Mouse (Mus musculus): ENCODE measurements around the gene Npdc1. TPM values are rescaled to one million over a fixed set of nuclear protein-coding genes. Genes with fewer than 3 reads are reported as not detected.

Gene Npdc1
- polyA plus RNA-seq, 1 experiment from 2014 or later, result 7.0 TPM

DNA sequence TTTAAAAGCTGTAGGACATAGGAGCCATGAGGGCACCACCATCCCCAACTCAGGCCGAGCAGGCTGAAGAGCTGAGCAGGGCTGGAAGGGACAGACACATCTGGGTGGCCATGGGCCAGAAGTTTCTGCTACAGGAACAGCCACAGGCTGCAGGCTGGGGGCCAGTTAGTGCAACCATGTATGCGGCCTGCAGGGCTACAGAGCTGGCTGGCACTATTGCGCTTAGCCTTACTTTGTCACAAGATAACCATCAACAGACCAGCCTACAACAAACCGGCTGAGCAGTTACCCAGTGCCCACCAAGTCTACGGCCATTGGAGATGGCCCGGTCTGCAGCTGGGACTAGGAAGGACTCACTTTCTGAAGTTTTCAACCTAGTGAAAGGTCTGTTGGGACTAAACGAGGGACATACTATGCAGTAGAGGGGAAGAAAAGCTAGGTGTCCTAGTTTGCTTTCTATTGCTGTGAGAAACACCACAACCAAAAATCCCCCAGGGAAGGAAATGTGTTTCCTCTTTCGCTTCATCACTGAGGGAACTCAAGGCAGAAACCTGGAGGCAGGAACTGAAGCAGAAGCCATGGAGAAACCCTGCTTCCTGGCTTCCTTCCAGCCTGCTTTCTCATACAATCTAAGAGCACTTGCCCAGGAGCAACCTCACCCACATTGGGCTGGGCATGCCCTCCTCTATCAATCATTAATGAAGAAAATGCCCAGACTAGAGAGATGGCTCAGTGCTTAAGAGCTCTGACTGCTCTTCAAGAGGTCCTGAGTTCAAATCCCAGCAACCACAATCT lies 51.9 kb downstream of the Npdc1 start:
- Histone ChIP-seq H3K4me3 (ENCODE audit: low read depth, low read length) (no peak overlapping the region), H3K36me3 (ENCODE audit: control insufficient read depth, insufficient read depth, low read length) (no peaks in the 10 kb centered on the region), H3K27ac (ENCODE audit: low read depth, low read length) (no peak overlapping the region), H3K4me1 (replicated peaks; ENCODE audit: control insufficient read depth, insufficient read depth, low read length) (no peaks in the 10 kb centered on the region), H3K4me2 (no peak overlapping the region), H3K9me3 (ENCODE audit: control insufficient read depth, low read length) (no peaks in the 10 kb centered on the region), H3K9ac (ENCODE audit: low read depth, low read length) (no peak overlapping the region), H3K27me3 (replicated peaks; ENCODE audit: control insufficient read depth, insufficient read depth, low read length) (no peaks in the 10 kb centered on the region)
- ATAC-seq (replicated peaks; ENCODE audit: low FRiP score), result no peak
- DNase-seq (ENCODE audit: low spot score), result no peak
- 71% methylated on average over 8 of the region's 8 CpGs for WGBS

DNA sequence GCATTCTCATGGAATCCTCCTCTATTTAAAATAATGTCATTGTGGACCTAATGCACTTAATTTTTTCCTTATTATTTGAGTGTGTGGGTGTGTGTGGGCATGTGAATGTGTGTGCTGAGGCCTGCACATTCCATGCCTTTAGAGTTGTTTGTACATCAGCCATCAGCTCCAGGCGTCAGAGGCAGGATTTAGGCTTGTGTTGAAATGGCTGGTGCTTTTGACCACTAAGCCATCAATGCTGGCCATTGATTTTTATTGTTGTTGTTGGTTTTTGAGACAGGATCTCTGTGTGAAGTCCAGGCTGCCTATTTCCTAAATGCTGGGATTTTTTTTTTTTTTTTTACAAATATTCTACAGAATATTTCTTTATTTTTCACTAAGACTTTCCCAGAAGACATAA lies 53.8 kb downstream of the Npdc1 start:
- H3K4me2 ChIP-seq, result no peak overlapping the region
- no peak overlapping the region for H3K9ac ChIP-seq (ENCODE audit: low read depth, low read length)
- DNase-seq (ENCODE audit: low spot score) (no peak), ATAC-seq (replicated peaks; ENCODE audit: low FRiP score) (no peak)
- H3K27ac ChIP-seq (ENCODE audit: low read depth, low read length), result no peak overlapping the region
- 47% methylated on average over 1 of the region's 1 CpGs for WGBS
- H3K4me3 ChIP-seq (ENCODE audit: low read depth, low read length), result no peak overlapping the region
- no peaks in the 10 kb centered on the region for H3K9me3 ChIP-seq (ENCODE audit: control insufficient read depth, low read length)
- H3K36me3 ChIP-seq (ENCODE audit: control insufficient read depth, insufficient read depth, low read length), result no peaks in the 10 kb centered on the region
- H3K27me3 ChIP-seq (replicated peaks; ENCODE audit: control insufficient read depth, insufficient read depth, low read length), result no peaks in the 10 kb centered on the region
- H3K4me1 ChIP-seq (replicated peaks; ENCODE audit: control insufficient read depth, insufficient read depth, low read length), result no peaks in the 10 kb centered on the region

DNA sequence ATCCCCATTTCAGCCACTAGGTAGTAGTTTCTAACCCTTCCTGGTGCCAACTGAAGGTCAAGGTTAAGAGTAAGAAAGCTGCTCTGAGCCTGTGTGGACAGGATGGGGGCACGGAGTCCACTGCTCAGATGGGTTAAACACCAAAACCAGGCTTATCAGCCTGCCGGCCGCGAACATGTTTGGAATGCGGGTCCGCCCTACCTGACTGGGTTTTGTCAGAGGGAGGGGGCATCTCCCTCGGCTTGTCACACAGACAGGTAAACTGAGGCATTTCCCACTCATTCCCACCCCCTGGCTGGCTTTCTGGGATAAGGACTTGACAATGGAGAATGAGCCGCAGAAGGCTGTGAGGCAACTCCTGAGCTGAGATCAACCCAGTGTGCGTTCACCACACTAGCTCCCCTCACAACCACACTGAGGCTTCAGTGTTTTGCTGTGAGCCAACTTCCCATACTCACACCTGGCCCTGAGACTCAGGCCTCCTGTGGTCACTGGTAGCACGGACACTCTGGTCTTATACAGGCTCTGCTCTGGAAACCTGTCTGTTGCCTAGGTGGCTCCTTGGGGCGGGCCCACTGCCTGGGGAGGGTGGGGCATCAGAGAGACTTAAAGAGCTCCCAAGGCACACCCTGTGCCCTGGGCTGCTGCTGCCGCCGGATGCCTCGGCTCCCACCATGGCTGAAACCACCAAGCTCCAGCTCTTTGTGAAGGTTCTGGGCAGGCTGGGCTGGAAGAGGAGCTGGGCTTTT lies 57.2 kb downstream of the Npdc1 start, which contains the start of gene Clic3:
TSS of gene Clic3 (plus strand) at position 634 of the 749 bp plus-strand sequence.
- 55% methylated on average over 14 of the region's 14 CpGs for WGBS

DNA sequence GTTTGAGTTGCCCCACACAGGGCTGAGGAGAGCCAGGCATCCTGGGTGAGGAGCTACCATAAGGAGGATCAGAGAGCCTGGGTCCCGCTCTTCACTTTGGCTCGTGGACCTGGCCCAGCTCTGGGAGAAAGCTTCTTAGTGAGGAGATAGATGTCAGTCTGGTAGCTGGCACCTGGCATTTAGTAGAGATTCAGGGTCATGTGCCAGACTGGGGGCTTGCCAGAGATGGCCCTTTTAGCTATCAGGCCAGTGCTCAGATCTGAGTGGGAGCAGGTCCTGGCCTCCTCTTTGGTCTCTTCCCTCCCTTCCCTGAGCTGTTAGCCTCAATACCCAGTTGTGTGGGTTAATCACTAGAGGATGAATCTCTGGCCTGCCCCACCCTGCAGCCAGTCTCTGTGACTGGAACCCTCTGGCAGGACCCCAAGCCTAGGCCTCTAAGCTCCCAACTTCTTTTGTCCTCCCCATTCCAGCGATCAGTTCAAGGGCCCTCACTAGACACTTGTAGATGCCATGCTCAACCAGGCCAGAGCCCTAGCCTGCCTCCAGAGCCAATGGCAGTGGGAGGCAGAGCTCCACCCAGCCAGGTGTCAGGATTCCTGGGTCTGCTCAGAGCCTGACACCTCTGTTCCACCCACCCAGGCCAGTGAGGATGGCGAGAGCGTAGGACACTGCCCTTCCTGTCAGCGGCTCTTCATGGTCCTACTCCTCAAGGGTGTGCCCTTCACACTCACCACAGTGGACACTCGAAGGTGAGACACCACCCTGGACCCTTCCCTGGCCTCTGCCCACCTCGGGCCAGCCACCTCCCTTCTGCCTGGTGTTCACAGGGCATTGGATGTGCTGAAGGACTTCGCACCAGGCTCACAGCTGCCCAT lies 58.1 kb downstream of the Npdc1 start:
- Histone ChIP-seq H3K27ac (ENCODE audit: low read depth, low read length) (no peak overlapping the region), H3K4me1 (replicated peaks; ENCODE audit: control insufficient read depth, insufficient read depth, low read length) (peaks cover 11% of the 10 kb centered on the region), H3K9ac (ENCODE audit: low read depth, low read length) (no peak overlapping the region), H3K4me3 (ENCODE audit: low read depth, low read length) (no peak overlapping the region), H3K36me3 (ENCODE audit: control insufficient read depth, insufficient read depth, low read length) (no peaks in the 10 kb centered on the region), H3K9me3 (ENCODE audit: control insufficient read depth, low read length) (no peaks in the 10 kb centered on the region), H3K4me2 (no peak overlapping the region), H3K27me3 (replicated peaks; ENCODE audit: control insufficient read depth, insufficient read depth, low read length) (no peaks in the 10 kb centered on the region)
- WGBS, result 81% methylated on average over 9 of the region's 9 CpGs
- DNase-seq (ENCODE audit: low spot score) (no peak), ATAC-seq (replicated peaks; ENCODE audit: low FRiP score) (no peak)

More for the DNA sequence above, 57.2 kb downstream of the Npdc1 start, which contains the start of gene Clic3:
- H3K9me3 ChIP-seq (ENCODE audit: control insufficient read depth, low read length), result no peaks in the 10 kb centered on the region
- no peak within 1 kb of the TSS for H3K27ac ChIP-seq (ENCODE audit: low read depth, low read length)
- no peak within 1 kb of the TSS for H3K9ac ChIP-seq (ENCODE audit: low read depth, low read length)
- H3K4me1 ChIP-seq (replicated peaks; ENCODE audit: control insufficient read depth, insufficient read depth, low read length), result peaks cover 11% of the 10 kb centered on the region
- H3K27me3 ChIP-seq (replicated peaks; ENCODE audit: control insufficient read depth, insufficient read depth, low read length), result no peaks in the 10 kb centered on the region
- no peak within 1 kb of the TSS for H3K4me3 ChIP-seq (ENCODE audit: low read depth, low read length)
- no peaks in the 10 kb centered on the region for H3K36me3 ChIP-seq (ENCODE audit: control insufficient read depth, insufficient read depth, low read length)
- ATAC-seq (replicated peaks; ENCODE audit: low FRiP score) (no peak), DNase-seq (ENCODE audit: low spot score) (no peak)
- no peak within 1 kb of the TSS for H3K4me2 ChIP-seq

DNA sequence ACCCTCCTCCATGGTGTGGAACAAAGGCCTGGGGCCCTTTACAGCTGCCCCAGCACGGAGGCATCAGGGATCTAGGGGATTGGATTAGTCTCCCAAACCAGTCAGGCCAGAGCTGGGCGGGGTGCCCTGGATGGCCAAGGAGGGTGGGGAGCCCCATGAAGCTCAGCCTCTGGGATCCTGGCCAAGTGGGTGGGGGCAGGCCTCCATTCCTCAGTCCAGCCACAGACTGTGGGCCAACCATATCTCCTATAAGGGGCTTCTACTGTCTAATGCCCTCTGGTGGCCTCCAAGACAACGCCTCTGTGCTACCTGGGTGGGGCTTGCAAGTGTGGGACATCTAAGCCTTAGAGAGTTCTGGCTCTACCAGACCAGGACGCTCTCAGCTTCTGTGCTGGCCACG lies 59.8 kb downstream of the Npdc1 start:
- H3K4me2 ChIP-seq, result no peak overlapping the region
- H3K9me3 ChIP-seq (ENCODE audit: control insufficient read depth, low read length), result no peaks in the 10 kb centered on the region
- H3K27me3 ChIP-seq (replicated peaks; ENCODE audit: control insufficient read depth, insufficient read depth, low read length), result no peaks in the 10 kb centered on the region
- no peak for DNase-seq (ENCODE audit: low spot score)
- H3K27ac ChIP-seq (ENCODE audit: low read depth, low read length), result no peak overlapping the region
- 80% methylated on average over 5 of the region's 5 CpGs for WGBS
- H3K9ac ChIP-seq (ENCODE audit: low read depth, low read length), result no peak overlapping the region
- no peak overlapping the region for H3K4me3 ChIP-seq (ENCODE audit: low read depth, low read length)
- H3K36me3 ChIP-seq (ENCODE audit: control insufficient read depth, insufficient read depth, low read length), result no peaks in the 10 kb centered on the region
- ATAC-seq (replicated peaks; ENCODE audit: low FRiP score), result no peak
- H3K4me1 ChIP-seq (replicated peaks; ENCODE audit: control insufficient read depth, insufficient read depth, low read length), result peaks cover 11% of the 10 kb centered on the region

Small RNA genes lying within 50 kb of the gene (microRNA-seq; reads per million reads assigned to microRNA genes)
- gene Mir3087 (ENCODE audit: borderline number of aligned reads), result not detected

Other genes with a start within 250 kb of the Npdc1 start
- gene Nrarp, start 218.6 kb upstream of the Npdc1 start, polyA plus RNA-seq (2014; fragmentation: Nextera tagmentation; extraction: Ambion mirVana), result 6.5 and 7.6 TPM in 2 replicates
- 12.1 and 13.1 TPM in 2 replicates for gene Tor4a, start 202.5 kb upstream of the Npdc1 start, polyA plus RNA-seq (2014; fragmentation: Nextera tagmentation; extraction: Ambion mirVana)
- gene Nelfb, start 187.9 kb upstream of the Npdc1 start, polyA plus RNA-seq (2014; fragmentation: Nextera tagmentation; extraction: Ambion mirVana), result 85.3 and 86.3 TPM in 2 replicates
- gene Stpg3, start 184.7 kb upstream of the Npdc1 start, polyA plus RNA-seq (2014; fragmentation: Nextera tagmentation; extraction: Ambion mirVana), result 0.29 TPM in 1 of 2 replicates, not detected in the other
- gene Fam166a, start 180.6 kb upstream of the Npdc1 start, polyA plus RNA-seq (2014; fragmentation: Nextera tagmentation; extraction: Ambion mirVana), result 0.45 TPM in 2 replicates
- 823 and 870 TPM in 2 replicates for gene Tubb4b, start 174.6 kb upstream of the Npdc1 start, polyA plus RNA-seq (2014; fragmentation: Nextera tagmentation; extraction: Ambion mirVana)
- 0.07 TPM in 1 of 2 replicates, not detected in the other for gene Slc34a3, start 165.0 kb upstream of the Npdc1 start, polyA plus RNA-seq (2014; fragmentation: Nextera tagmentation; extraction: Ambion mirVana)
- 0.10 and 0.21 TPM in 2 replicates for gene Rnf224, start 162.6 kb upstream of the Npdc1 start, polyA plus RNA-seq (2014; fragmentation: Nextera tagmentation; extraction: Ambion mirVana)
- 7.7 and 8.1 TPM in 2 replicates for gene Rnf208, start 157.1 kb upstream of the Npdc1 start, polyA plus RNA-seq (2014; fragmentation: Nextera tagmentation; extraction: Ambion mirVana)
- gene Cysrt1, start 156.9 kb upstream of the Npdc1 start, polyA plus RNA-seq (2014; fragmentation: Nextera tagmentation; extraction: Ambion mirVana), result not detected in 2 replicates
- gene AL732309.1, start 152.5 kb upstream of the Npdc1 start, polyA plus RNA-seq (2014; fragmentation: Nextera tagmentation; extraction: Ambion mirVana), result 6.3 and 6.8 TPM in 2 replicates
- gene Tmem203, start 143.9 kb upstream of the Npdc1 start, polyA plus RNA-seq (2014; fragmentation: Nextera tagmentation; extraction: Ambion mirVana), result 14.4 and 15.2 TPM in 2 replicates
- gene Tprn, start 136.7 kb upstream of the Npdc1 start, polyA plus RNA-seq (2014; fragmentation: Nextera tagmentation; extraction: Ambion mirVana), result 9.6 and 10.3 TPM in 2 replicates
- gene Ssna1, start 126.9 kb upstream of the Npdc1 start, polyA plus RNA-seq (2014; fragmentation: Nextera tagmentation; extraction: Ambion mirVana), result 233 and 237 TPM in 2 replicates
- gene Anapc2, start 126.9 kb upstream of the Npdc1 start, polyA plus RNA-seq (2014; fragmentation: Nextera tagmentation; extraction: Ambion mirVana), result 74.7 and 77.6 TPM in 2 replicates
- gene Tmem210, start 111.2 kb upstream of the Npdc1 start, polyA plus RNA-seq (2014; fragmentation: Nextera tagmentation; extraction: Ambion mirVana), result not detected in 2 replicates
- not detected in 2 replicates for gene Lrrc26, start 109.4 kb upstream of the Npdc1 start, polyA plus RNA-seq (2014; fragmentation: Nextera tagmentation; extraction: Ambion mirVana)
- 1.0 and 1.6 TPM in 2 replicates for gene Grin1, start 80.2 kb upstream of the Npdc1 start, polyA plus RNA-seq (2014; fragmentation: Nextera tagmentation; extraction: Ambion mirVana)
- 48.3 and 62.9 TPM in 2 replicates for gene Man1b1, start 67.0 kb upstream of the Npdc1 start, polyA plus RNA-seq (2014; fragmentation: Nextera tagmentation; extraction: Ambion mirVana)
- gene Dpp7, start 43.0 kb upstream of the Npdc1 start, polyA plus RNA-seq (2014; fragmentation: Nextera tagmentation; extraction: Ambion mirVana), result 17.4 and 18.3 TPM in 2 replicates
- gene Uap1l1, start 33.7 kb upstream of the Npdc1 start, polyA plus RNA-seq (2014; fragmentation: Nextera tagmentation; extraction: Ambion mirVana), result 15.6 and 17.8 TPM in 2 replicates
- gene Sapcd2, start 27.0 kb upstream of the Npdc1 start, polyA plus RNA-seq (2014; fragmentation: Nextera tagmentation; extraction: Ambion mirVana), result 45.3 and 51.0 TPM in 2 replicates
- gene Entpd2, start 3.5 kb upstream of the Npdc1 start, polyA plus RNA-seq (2014; fragmentation: Nextera tagmentation; extraction: Ambion mirVana), result 0.25 and 0.45 TPM in 2 replicates
- 0.09 TPM in 1 of 2 replicates, not detected in the other for gene Fut7, start 23.9 kb downstream of the Npdc1 start, polyA plus RNA-seq (2014; fragmentation: Nextera tagmentation; extraction: Ambion mirVana)
- gene Abca2, start 29.4 kb downstream of the Npdc1 start, polyA plus RNA-seq (2014; fragmentation: Nextera tagmentation; extraction: Ambion mirVana), result 3.9 and 4.5 TPM in 2 replicates
- 0.21 TPM in 1 of 2 replicates, not detected in the other for gene Clic3, start 57.5 kb downstream of the Npdc1 start, polyA plus RNA-seq (2014; fragmentation: Nextera tagmentation; extraction: Ambion mirVana)
- gene Paxx, start 61.7 kb downstream of the Npdc1 start, polyA plus RNA-seq (2014; fragmentation: Nextera tagmentation; extraction: Ambion mirVana), result 9.2 and 14.3 TPM in 2 replicates
- not detected in 2 replicates for gene Ptgds, start 70.7 kb downstream of the Npdc1 start, polyA plus RNA-seq (2014; fragmentation: Nextera tagmentation; extraction: Ambion mirVana)
- not detected in 2 replicates for gene Lcn12, start 94.6 kb downstream of the Npdc1 start, polyA plus RNA-seq (2014; fragmentation: Nextera tagmentation; extraction: Ambion mirVana)
- gene Fbxw5, start 101.4 kb downstream of the Npdc1 start, polyA plus RNA-seq (2014; fragmentation: Nextera tagmentation; extraction: Ambion mirVana), result 63.3 and 63.6 TPM in 2 replicates
- 14.9 and 16.8 TPM in 2 replicates for gene C8g, start 102.4 kb downstream of the Npdc1 start, polyA plus RNA-seq (2014; fragmentation: Nextera tagmentation; extraction: Ambion mirVana)
- gene Traf2, start 147.6 kb downstream of the Npdc1 start, polyA plus RNA-seq (2014; fragmentation: Nextera tagmentation; extraction: Ambion mirVana), result 28.0 and 31.0 TPM in 2 replicates
- 367 and 380 TPM in 2 replicates for gene Edf1, start 158.5 kb downstream of the Npdc1 start, polyA plus RNA-seq (2014; fragmentation: Nextera tagmentation; extraction: Ambion mirVana)
- 1.3 and 1.8 TPM in 2 replicates for gene Mamdc4, start 175.5 kb downstream of the Npdc1 start, polyA plus RNA-seq (2014; fragmentation: Nextera tagmentation; extraction: Ambion mirVana)
- 112 and 116 TPM in 2 replicates for gene Phpt1, start 175.9 kb downstream of the Npdc1 start, polyA plus RNA-seq (2014; fragmentation: Nextera tagmentation; extraction: Ambion mirVana)
- 0.21 TPM in 1 of 2 replicates, not detected in the other for gene Ajm1, start 182.4 kb downstream of the Npdc1 start, polyA plus RNA-seq (2014; fragmentation: Nextera tagmentation; extraction: Ambion mirVana)
- gene Rabl6, start 209.2 kb downstream of the Npdc1 start, polyA plus RNA-seq (2014; fragmentation: Nextera tagmentation; extraction: Ambion mirVana), result 59.3 and 67.7 TPM in 2 replicates
- 0.08 and 0.12 TPM in 2 replicates for gene Ccdc183, start 218.3 kb downstream of the Npdc1 start, polyA plus RNA-seq (2014; fragmentation: Nextera tagmentation; extraction: Ambion mirVana)
- gene Tmem141, start 222.7 kb downstream of the Npdc1 start, polyA plus RNA-seq (2014; fragmentation: Nextera tagmentation; extraction: Ambion mirVana), result 12.1 and 13.4 TPM in 2 replicates
- gene Fcna, start 228.7 kb downstream of the Npdc1 start, polyA plus RNA-seq (2014; fragmentation: Nextera tagmentation; extraction: Ambion mirVana), result 31.1 and 33.4 TPM in 2 replicates